Mouse (Mus musculus) CD8-positive naive resting alpha-beta T cell, adult 2 months (primary cell): ENCODE results near the gene Ctrc.

ENCODE experiments used
- DNase-seq, 2 experiments: peaks; one replicate each; pipeline ENCODE4 v3.0.0; 2022; ENCODE audit warnings: low read depth in 2 of 2, low spot score in 2 of 2

Gene Ctrc

GRCm38 (mm10) chr4:141867498-141867897 is 21.3 kb upstream of the Ctrc start:
- DNase-seq: no peak

- DNase-seq: no peak
These were observed 20.9 kb upstream of the Ctrc start for GRCm38 (mm10) chr4:141866933-141867490.

- no peak for DNase-seq
These were observed 19.4 kb upstream of the Ctrc start for GRCm38 (mm10) chr4:141865600-141865999.

GRCm38 (mm10) chr4:141865006-141865405 is 18.8 kb upstream of the Ctrc start:
- DNase-seq: no peak

- DNase-seq: no peak
These were observed 18.3 kb upstream of the Ctrc start for GRCm38 (mm10) chr4:141864506-141864905.

- no peak for DNase-seq
These were observed 17.6 kb upstream of the Ctrc start for GRCm38 (mm10) chr4:141863726-141864280.

- no peak for DNase-seq
These were observed 16.7 kb upstream of the Ctrc start for GRCm38 (mm10) chr4:141862867-141863266.

GRCm38 (mm10) chr4:141861591-141862295 is 15.6 kb upstream of the Ctrc start:
- DNase-seq: no peak

- DNase-seq: no peak
These were observed 14.2 kb upstream of the Ctrc start for GRCm38 (mm10) chr4:141860246-141860841.

- no peak for DNase-seq
These were observed 13.2 kb upstream of the Ctrc start for GRCm38 (mm10) chr4:141859351-141859750.

- no peak for DNase-seq
These were observed 12.3 kb upstream of the Ctrc start for GRCm38 (mm10) chr4:141858501-141858900.

- DNase-seq: peak; percentile 64 to 70
These were observed 11.3 kb upstream of the Ctrc start for GRCm38 (mm10) chr4:141857422-141857930.

GRCm38 (mm10) chr4:141853437-141853836 is 7.3 kb upstream of the Ctrc start:
- DNase-seq: peak in 1 of 2 experiments; percentile 28

- DNase-seq: no peak
These were observed 11.5 kb downstream of the Ctrc start for GRCm38 (mm10) chr4:141834536-141835095.

GRCm38 (mm10) chr4:141833911-141834310 is 12.2 kb downstream of the Ctrc start:
- DNase-seq: no peak

GRCm38 (mm10) chr4:141831361-141831760 is 14.8 kb downstream of the Ctrc start:
- DNase-seq: no peak

GRCm38 (mm10) chr4:141830381-141830780 is 15.8 kb downstream of the Ctrc start:
- DNase-seq: no peak

GRCm38 (mm10) chr4:141828177-141828576 is 18.0 kb downstream of the Ctrc start:
- no peak for DNase-seq

- no peak for DNase-seq
These were observed 18.8 kb downstream of the Ctrc start for GRCm38 (mm10) chr4:141827401-141827800.

- no peak for DNase-seq
These were observed 20.1 kb downstream of the Ctrc start, which contains the start of gene Cela2a for GRCm38 (mm10) chr4:141826060-141826459. Gene Cela2a (minus strand): TSS chr4:141826160.

GRCm38 (mm10) chr4:141822979-141823378 is 23.2 kb downstream of the Ctrc start:
- no peak for DNase-seq

- DNase-seq: no peak
These were observed 24.1 kb downstream of the Ctrc start for GRCm38 (mm10) chr4:141822089-141822488.
